Mouse (Mus musculus) telencephalon, adult 2 months (tissue): Measurements from ENCODE around the gene Efcab6.
"Not testable (repeated sequence)": the region's sequence is repeated elsewhere in the genome, so short reads cannot be mapped to it uniquely, and the experiment has no call there.

Experiments used
- DNase-seq: peaks from one replicate; pipeline ENCODE4 v3.0.0-alpha.2; 2011; ENCODE audit warnings: low read depth, low spot score

Gene Efcab6

DNA sequence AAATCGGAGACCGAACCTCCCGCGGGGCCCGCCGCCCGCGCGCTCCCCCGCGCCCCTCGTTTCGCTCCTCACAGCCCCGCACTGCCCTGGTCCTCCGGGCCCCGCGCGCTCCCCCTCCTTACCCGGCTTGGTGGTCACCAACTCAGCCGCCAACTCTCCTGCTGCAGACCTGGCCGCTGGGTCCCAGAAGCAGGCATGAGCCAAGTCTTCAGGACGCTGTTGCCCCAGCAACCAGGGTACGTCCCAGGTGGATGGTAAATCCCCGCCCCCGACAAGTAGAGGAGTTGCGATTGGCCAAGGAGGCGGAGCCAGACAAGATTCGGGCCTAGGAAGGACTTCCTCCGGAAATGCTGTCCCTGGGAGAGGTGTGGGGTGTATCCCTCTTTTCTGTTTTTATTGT is at the start of gene Efcab6:
Gene Efcab6, minus strand, starts transcription at position 240 of the 400 bp plus-strand sequence.
- peak; percentile 70 for DNase-seq

GRCm38 (mm10) chr15:84113873-84114272 is 48.7 kb upstream of the Efcab6 start:
- no peak for DNase-seq

DNA sequence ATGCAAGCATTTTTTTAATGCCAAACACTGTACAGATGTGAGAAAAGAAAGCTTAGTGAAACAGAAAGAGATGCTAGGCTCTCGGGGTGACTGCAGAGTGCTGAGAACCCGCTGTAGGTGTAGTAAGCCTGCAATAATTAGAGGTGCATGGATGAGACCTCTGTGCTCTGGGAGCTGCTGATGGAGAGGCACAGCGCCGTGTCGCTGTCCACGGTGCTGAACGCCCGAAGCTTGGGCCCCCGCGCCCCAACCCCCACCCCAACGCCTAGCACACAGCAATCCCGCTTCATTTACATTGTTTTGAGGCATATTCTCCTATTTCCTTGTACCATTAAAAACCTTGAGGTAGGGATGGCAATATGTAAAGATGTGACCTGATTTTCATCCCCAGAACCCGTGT is 43.7 kb upstream of the Efcab6 start:
- DNase-seq, result no peak

GRCm38 (mm10) chr15:84105924-84106500 is 40.8 kb upstream of the Efcab6 start:
- DNase-seq, result no peak

DNA sequence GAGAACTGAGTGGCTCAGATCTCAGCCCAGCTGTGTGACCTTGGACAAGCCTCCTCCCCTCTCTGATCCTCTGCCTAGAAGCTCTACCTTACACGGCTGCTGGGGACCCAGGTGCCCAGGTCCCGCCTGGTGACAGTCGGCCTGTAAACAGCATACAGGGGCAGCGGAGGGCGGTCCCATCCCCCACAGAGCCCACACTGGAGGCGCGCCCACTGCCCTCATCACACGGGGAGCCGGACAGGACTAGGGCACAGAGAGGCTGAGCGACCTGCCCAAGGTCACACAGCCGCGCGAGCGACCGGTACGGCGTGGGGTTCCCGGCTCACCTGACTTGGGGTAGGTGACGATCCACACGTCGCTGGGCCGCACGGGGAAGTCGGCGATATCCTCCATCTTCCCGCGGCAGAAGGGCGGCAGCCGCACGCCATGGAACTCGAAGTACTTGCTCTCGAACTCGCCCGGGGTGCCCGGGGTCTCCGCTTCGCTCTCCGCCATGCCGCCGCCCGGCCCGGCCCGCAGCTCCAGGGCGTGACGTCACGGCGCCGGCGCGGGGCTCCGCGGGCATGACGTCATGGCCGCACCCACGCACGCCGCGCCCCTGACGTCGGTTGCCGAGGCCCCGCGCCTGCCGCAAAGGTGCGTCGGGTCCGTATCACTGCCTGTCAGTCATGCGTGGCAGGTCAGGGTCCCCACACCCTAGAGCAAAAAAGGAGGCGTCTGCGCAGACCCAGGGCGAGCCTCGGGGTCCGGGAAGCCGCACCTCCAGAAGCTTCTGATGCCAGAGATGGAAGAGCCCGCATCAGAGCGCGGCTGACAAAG is 40.1 kb upstream of the Efcab6 start, which contains the start of gene Sult4a1:
Gene Sult4a1, minus strand, starts transcription at position 650 of the 819 bp plus-strand sequence.
- peak; percentile 34 for DNase-seq

GRCm38 (mm10) chr15:84104626-84105025 is 39.4 kb upstream of the Efcab6 start:
- DNase-seq, result no peak

DNA sequence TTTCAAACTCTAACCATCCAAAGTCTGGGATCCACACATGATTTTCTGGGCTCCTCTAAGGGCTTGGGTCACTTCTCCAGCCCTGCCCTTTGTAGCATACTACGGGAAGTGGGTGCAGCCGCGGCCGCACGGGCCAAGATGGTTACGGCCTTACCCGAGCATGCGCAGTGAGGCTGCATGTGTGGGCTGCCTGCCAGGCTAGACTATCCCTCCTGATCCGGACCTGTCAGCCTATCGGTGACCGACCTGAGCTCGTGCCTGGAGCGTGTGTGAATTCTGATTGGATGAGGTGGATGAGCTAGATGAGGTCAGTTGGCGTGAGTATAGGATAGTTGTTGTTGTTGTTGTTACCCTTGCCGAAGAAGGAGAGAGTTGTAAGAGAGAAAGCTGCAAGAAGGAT is 32.4 kb upstream of the Efcab6 start:
- not testable (repeated sequence) for DNase-seq

DNA sequence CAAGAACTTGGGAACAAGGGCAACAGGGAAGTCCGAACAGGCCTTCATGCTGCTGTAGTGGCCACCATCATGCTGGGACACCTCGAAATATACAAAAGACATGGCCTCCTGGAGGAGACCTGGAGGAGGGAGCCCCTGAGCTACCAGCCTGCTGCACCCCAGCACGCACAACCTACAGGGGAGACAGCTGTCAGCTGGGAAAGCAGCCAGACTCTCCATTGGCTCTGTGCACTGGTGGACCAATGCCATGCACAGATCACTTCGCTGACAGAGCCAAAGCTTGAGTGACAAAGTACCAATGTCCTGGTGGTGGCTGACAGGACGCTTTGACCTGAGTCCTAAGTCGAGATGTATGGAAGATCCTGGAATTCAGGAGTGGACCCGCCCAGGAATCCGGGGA is 30.9 kb upstream of the Efcab6 start:
- no peak for DNase-seq

DNA sequence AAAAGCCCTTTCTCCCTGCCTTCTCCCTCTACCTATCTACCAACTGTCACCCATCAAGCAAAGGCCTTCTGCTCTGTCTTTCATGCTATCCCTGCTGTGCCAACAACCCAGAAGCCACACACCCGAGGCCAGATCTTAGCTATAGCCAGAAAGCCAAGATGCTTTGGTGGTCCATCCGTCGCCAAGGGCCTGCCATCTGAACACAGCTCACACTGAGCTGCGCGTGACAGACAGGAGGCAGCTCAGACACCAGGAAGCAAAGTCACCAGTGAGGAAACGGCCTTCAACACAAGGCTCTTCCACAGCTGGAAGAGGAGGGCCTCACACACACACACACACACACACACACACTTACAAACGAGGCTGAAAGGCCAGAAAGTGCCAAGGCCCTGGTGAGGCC is 29.7 kb upstream of the Efcab6 start:
- DNase-seq, result no peak

GRCm38 (mm10) chr15:84086775-84087174 is 21.6 kb upstream of the Efcab6 start:
- DNase-seq, result no peak

- DNase-seq, result no peak
These were observed 21.2 kb upstream of the Efcab6 start for GRCm38 (mm10) chr15:84086364-84086763.

DNA sequence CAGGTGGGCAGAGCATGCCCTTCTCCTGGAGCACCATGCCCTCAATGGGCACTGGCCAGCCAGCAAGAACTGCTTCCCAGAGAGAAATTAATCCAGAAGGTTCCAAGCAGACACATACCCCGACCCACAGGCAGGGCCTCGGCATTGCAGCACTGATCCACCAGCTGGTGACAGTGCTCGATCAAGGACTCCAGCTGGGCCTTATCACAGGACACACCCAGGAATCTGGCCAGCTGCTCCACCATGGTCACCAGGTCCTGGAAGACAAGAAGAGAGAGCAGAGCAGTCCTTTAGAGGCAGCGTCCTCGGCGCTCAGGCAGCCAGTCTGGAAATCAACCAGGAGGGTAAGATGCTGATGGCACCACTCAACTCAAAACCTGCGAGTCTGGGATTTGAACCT is 14.9 kb upstream of the Efcab6 start:
- no peak for DNase-seq

DNA sequence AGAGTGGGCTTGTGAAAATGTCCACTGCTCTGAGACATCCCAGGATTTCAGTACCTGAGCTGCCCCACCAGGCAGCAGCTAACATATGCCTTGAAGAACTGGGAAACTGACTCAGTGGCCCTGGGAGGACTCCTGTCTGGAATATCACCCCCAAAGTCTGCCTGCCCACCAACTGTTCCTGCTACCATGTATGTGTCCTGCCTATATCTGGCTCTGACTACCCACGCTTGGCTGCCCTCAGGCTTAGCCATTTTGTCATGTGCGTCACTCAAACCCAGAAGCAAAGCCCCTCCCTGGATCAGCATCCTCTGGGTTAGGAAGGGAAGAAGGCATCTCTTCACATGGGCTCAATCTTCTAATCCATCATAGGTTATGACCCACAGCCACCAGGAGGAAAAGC is 14.3 kb upstream of the Efcab6 start:
- peak; percentile 69 for DNase-seq

DNA sequence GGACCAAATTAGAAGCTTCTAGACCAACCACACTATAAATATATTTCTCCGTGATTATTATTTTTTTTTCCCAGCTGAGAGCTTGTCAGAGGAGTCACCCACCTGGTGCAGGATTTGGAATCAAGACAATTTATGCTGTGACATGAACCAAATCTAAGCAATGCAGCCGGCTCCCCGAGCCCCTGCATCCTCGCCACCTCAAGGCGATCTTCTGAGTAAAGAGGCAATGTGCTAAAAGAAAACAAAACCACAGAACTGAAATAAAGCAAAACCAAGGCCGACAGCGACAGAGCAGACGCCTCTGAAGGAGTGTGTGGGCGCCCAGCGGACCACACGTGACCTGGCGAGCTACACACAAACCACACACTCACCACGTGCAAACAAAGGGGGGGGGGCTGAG is 13.5 kb upstream of the Efcab6 start:
- peak; percentile 63 for DNase-seq

GRCm38 (mm10) chr15:84077151-84077550 is 12.0 kb upstream of the Efcab6 start:
- no peak for DNase-seq

GRCm38 (mm10) chr15:84074705-84075185 is 9.6 kb upstream of the Efcab6 start:
- DNase-seq, result no peak

DNA sequence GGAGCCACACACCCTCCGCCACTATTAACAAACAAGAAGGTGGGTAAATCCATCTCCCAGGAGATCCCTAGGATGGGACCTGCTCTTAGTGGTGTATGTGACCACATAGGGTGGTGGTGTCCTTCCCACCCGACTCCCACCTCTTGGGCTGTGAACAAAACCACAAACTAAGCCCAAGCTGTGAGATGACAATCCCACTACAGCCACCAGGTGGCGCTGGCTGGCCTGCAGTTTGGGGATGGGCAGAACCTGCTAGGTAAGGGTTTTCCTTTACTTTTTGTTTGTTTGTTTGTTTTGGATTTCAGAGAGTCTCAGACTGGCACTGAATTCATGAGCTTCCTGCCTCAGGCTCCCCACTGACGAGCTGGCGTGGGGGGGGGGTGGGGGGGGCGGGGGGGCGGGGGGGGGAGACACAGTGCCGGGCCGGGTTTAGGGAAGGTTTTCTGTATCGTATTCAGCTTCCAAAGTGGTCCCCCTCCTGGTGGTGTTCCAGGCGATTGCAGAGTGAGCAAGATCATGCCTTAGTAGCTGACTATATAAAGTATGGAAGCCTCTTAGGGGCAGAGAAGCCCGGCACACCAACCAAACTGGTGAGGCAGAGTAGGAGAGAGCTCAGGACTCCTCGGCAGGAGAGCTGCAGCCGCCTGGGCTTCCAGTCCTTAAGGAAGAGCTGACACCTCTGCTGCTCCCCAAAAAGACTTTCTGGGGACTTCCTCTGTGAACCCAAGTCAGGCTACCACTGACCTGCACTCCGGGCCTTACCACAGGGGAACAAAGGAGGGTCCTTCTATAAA is 8.9 kb upstream of the Efcab6 start:
- no peak for DNase-seq

DNA sequence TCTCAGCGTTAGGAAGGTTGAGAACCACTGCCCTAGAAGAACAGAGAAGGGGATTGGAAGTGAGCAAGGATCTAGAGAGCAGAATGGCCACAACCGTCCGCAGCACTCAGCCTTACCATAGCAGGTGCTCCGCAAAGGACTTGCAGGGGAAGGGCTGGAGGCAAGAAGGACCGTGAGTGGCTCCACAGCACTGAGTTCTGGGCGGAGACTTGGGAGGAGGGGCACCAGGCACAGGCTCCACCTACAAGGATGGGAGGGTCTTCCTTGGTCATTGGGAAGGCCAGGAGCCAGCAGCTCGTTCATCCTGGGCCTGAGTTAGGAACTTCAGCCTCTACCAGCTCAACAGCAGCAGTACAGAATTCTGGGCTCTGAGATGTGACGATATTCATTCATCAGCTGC is 7.9 kb upstream of the Efcab6 start:
- no peak for DNase-seq

- peak; percentile 73 for DNase-seq
These were observed 7.0 kb upstream of the Efcab6 start for GRCm38 (mm10) chr15:84072226-84072625.

GRCm38 (mm10) chr15:84070116-84070676 is 5.0 kb upstream of the Efcab6 start:
- DNase-seq, result no peak

DNA sequence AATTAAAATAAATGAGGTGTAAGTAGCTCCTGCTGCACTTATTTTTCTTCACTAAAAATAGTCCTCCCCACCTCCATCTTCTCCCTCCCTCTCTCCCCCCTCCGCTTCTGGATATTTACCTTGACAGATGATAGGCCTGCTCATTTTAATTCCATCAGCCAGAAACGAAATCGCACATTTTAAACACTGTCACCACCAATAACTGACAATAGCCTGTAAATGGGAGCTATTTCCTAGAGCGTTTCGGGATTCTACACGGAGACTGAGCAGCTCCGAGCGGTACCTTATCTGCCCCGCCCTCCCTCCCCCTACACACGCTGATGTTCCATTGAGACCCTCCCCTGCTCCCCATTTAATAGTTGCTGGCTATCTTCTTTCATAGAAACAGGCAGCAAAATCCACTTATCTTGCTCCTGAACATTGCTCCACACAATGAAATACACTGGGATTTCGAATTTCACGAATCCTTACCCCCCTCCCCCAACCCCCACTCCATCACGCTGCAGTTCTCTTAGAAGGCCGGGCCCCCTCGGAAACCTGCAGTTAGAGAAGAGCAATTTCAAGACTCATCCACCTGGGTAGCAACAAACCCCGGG is 4.4 kb upstream of the Efcab6 start:
- DNase-seq, result no peak

DNA sequence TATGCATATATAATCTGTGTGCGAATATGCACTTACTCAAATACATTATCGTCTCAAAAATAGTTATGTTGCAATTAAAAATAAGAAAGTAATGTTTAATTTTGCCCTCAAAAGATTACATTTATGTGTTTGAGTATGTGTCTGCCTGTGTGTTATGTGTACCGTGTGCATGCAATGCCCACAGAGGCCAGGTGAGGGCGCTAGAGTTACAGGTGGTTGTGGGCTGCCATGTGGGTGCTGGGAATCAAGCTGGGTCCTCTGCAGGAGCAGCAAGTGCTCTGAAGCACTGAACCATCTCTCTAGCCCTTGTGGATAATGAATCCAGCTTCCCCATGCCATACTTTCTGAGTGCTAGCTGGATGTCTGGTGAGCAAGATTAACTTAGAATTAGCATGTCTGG is 522 bp upstream of the Efcab6 start:
- DNase-seq, result no peak
